9 mouse cellular contexts compared by ENCODE assay signal in the genomic region with DNA sequence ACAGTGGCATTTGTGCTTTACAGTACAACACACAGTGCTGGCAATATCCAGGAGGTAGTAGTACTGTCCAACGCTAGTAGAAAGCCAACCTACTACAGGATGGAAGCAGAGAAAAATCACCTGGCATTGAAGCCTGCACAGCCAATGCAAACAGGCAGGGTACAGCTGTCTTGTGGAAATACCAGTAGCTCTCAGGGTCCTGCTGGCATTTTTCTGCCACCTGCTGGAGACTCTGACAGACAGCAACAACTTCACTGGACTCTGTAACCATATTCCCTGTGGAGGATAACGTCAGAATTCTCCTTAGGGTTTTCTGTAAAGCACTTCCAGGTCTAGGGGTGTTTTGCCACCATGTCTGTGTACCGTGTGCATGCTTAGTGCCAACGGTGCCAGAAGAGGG. TPM values are rescaled to one million over a fixed set of nuclear protein-coding genes. Genes with fewer than 3 reads are reported as not detected.
A peak's percentile ranks its signal among the peaks of the same experiment; 100 is the strongest.
DNase-seq lines count a peak whose midpoint lies in the region; ATAC-seq lines count a peak whose summit lies in the region.
"Had no signal": no experiment of that assay in that cellular context is flagged by ENCODE, and none has a peak within 500 bp of the region (broad histone marks: within the 10 kb centered on the region; RNA-seq: fewer than 3 reads in every experiment).

No protein-coding gene starts in this region.

- H3K9ac ChIP-seq in embryonic facial prominence, embryonic 11.5 days (replicated peaks; ENCODE audit: low read length), result no peak overlapping the region
- H3K9ac ChIP-seq: limb, embryonic 12.5 days had no signal

- intact Hi-C loops in left cerebral cortex, postnatal 14 days (cut with DNase I), result loop anchor here (5.0 kb wide), 1 partner anchor 75 kb away; no protein-coding TSS in a partner anchor

- H3K27ac ChIP-seq in embryonic facial prominence, embryonic 11.5 days (replicated peaks; ENCODE audit: low read depth, low read length), result no peak overlapping the region
- no peak overlapping the region for H3K27ac ChIP-seq in embryonic facial prominence, embryonic 10.5 days (replicated peaks)
- H3K27ac ChIP-seq: limb, embryonic 12.5 days had no signal

- no peak overlapping the region for H3K4me2 ChIP-seq in embryonic facial prominence, embryonic 11.5 days (ENCODE audit: low read depth, low read length)
- H3K4me2 ChIP-seq: limb, embryonic 12.5 days had no signal

- H3K9me3 ChIP-seq in embryonic facial prominence, embryonic 11.5 days (replicated peaks; ENCODE audit: control insufficient read depth, low read length), result no peaks in the 10 kb centered on the region
- no peaks in the 10 kb centered on the region for H3K9me3 ChIP-seq in embryonic facial prominence, embryonic 10.5 days
- H3K9me3 ChIP-seq: limb, embryonic 12.5 days had no signal

- ATAC-seq in embryonic facial prominence, embryonic 11.5 days (replicated peaks; ENCODE audit: insufficient number of reproducible peaks, low FRiP score, low TSS enrichment, low read depth), result no peak
- ATAC-seq in activated CD4-positive, CD25-positive, alpha-beta regulatory T cell, adult 4 months, result no peak

- no peaks in the 10 kb centered on the region for H3K4me1 ChIP-seq in embryonic facial prominence, embryonic 11.5 days (ENCODE audit: control insufficient read depth, insufficient read depth, low read length)
- no peaks in the 10 kb centered on the region for H3K4me1 ChIP-seq in embryonic facial prominence, embryonic 10.5 days
- H3K4me1 ChIP-seq: limb, embryonic 12.5 days had no signal

- WGBS in embryonic facial prominence, embryonic 11.5 days, result 82% methylated on average over 4 of the region's 4 CpGs
- 83% methylated on average over 4 of the region's 4 CpGs for WGBS in embryonic facial prominence, embryonic 10.5 days

- H3K36me3 ChIP-seq in embryonic facial prominence, embryonic 11.5 days (replicated peaks; ENCODE audit: control insufficient read depth, insufficient read depth, low read depth, low read length), result peaks cover 13% of the 10 kb centered on the region
- peaks cover 99% of the 10 kb centered on the region for H3K36me3 ChIP-seq in embryonic facial prominence, embryonic 10.5 days (replicated peaks)

- peak; percentile 27 for DNase-seq in embryonic facial prominence, embryonic 11.5 days (ENCODE audit: low spot score)
- no peak for DNase-seq in embryonic facial prominence, embryonic 10.5 days (ENCODE audit: low spot score)
- peak; percentile 28 to 55 for DNase-seq in left cerebral cortex, postnatal 14 days (ENCODE audit: low spot score in 2 of 2)
- no peak for DNase-seq in left cerebral cortex, adult 8-10 months (ENCODE audit: low spot score in 2 of 2)
- DNase-seq in ES-CJ7 (ENCODE audit: low read depth, low spot score), result peak; percentile 48
- DNase-seq in kidney, postnatal 4 days, result peak; percentile 36 to 37
- no peak for DNase-seq in c-Kit-positive CD71-positive TER-119-positive erythroid progenitor cells, embryonic 14.5 days (ENCODE audit: low spot score)

- no peaks in the 10 kb centered on the region for H3K27me3 ChIP-seq in embryonic facial prominence, embryonic 11.5 days (ENCODE audit: control insufficient read depth, insufficient read depth, low read length)
- no peaks in the 10 kb centered on the region for H3K27me3 ChIP-seq in embryonic facial prominence, embryonic 10.5 days (replicated peaks; ENCODE audit: low read depth, poor library complexity, severe bottlenecking)
- H3K27me3 ChIP-seq: limb, embryonic 12.5 days had no signal

- no peak overlapping the region for H3K4me3 ChIP-seq in embryonic facial prominence, embryonic 11.5 days (ENCODE audit: low read depth, low read length)
- H3K4me3 ChIP-seq in embryonic facial prominence, embryonic 10.5 days, result no peak overlapping the region
- H3K4me3 ChIP-seq: limb, embryonic 12.5 days had no signal

RNA-seq across cellular contexts. Expression of a gene that starts 19.0 kb away (rescaled TPM):
- 64.0 and 71.1 TPM in 2 replicates for polyA plus RNA-seq in embryonic facial prominence, embryonic 11.5 days (2014; fragmentation: Nextera tagmentation; extraction: Ambion mirVana)
- 85.4 and 85.7 TPM in 2 replicates for polyA plus RNA-seq in embryonic facial prominence, embryonic 10.5 days (2016; fragmentation: Nextera tagmentation; extraction: Ambion mirVana)
- 10 to 100 TPM; 54.9 to 60.4 TPM for total RNA-seq in left cerebral cortex, postnatal 14 days (2021)
- total RNA-seq in left cerebral cortex, adult 8-10 months (2022), result 10 to 100 TPM; 38.1 to 43.7 (median 42.7) TPM
- 10 to 100 TPM; 39.0 to 41.1 TPM for polyA plus RNA-seq in activated CD4-positive, CD25-positive, alpha-beta regulatory T cell, adult 4 months (2017; shearing (Covaris generic))

RNA-seq across cellular contexts. Expression of a gene that starts 19.1 kb away (rescaled TPM):
- 80.3 and 82.4 TPM in 2 replicates for polyA plus RNA-seq in embryonic facial prominence, embryonic 11.5 days (2014; fragmentation: Nextera tagmentation; extraction: Ambion mirVana)
- polyA plus RNA-seq in embryonic facial prominence, embryonic 10.5 days (2016; fragmentation: Nextera tagmentation; extraction: Ambion mirVana), result 94.3 and 96.8 TPM in 2 replicates
- 10 to 100 TPM; 21.9 to 27.2 TPM for total RNA-seq in left cerebral cortex, postnatal 14 days (2021)
- 10 to 100 TPM; 26.0 to 31.7 (median 29.0) TPM for total RNA-seq in left cerebral cortex, adult 8-10 months (2022)
- polyA plus RNA-seq in activated CD4-positive, CD25-positive, alpha-beta regulatory T cell, adult 4 months (2017; shearing (Covaris generic)), result 100 to 1,000 TPM in 1 of 2 experiments, 10 to 100 TPM in 1; 75.9 to 103 TPM

RNA-seq across cellular contexts. Expression of a gene that starts 28.7 kb away (rescaled TPM):
- polyA plus RNA-seq in embryonic facial prominence, embryonic 11.5 days (2014; fragmentation: Nextera tagmentation; extraction: Ambion mirVana), result 37.8 and 39.1 TPM in 2 replicates
- polyA plus RNA-seq in embryonic facial prominence, embryonic 10.5 days (2016; fragmentation: Nextera tagmentation; extraction: Ambion mirVana), result 43.1 and 45.0 TPM in 2 replicates
- 10 to 100 TPM; 26.7 to 35.6 TPM for total RNA-seq in left cerebral cortex, postnatal 14 days (2021)
- 10 to 100 TPM; 29.3 to 43.8 (median 34.7) TPM for total RNA-seq in left cerebral cortex, adult 8-10 months (2022)
- 10 to 100 TPM; 63.7 to 75.3 TPM for polyA plus RNA-seq in activated CD4-positive, CD25-positive, alpha-beta regulatory T cell, adult 4 months (2017; shearing (Covaris generic))

RNA-seq across cellular contexts. Expression of a gene that starts 29.3 kb away (rescaled TPM):
- polyA plus RNA-seq in embryonic facial prominence, embryonic 11.5 days (2014; fragmentation: Nextera tagmentation; extraction: Ambion mirVana), result 7.1 and 8.8 TPM in 2 replicates
- 13.2 and 13.5 TPM in 2 replicates for polyA plus RNA-seq in embryonic facial prominence, embryonic 10.5 days (2016; fragmentation: Nextera tagmentation; extraction: Ambion mirVana)
- 10 to 100 TPM; 11.2 to 12.8 TPM for total RNA-seq in left cerebral cortex, postnatal 14 days (2021)
- total RNA-seq in left cerebral cortex, adult 8-10 months (2022), result 10 to 100 TPM; 12.0 to 13.2 (median 12.5) TPM
- polyA plus RNA-seq in activated CD4-positive, CD25-positive, alpha-beta regulatory T cell, adult 4 months (2017; shearing (Covaris generic)), result 1 to 10 TPM; 2.6 to 4.0 TPM

RNA-seq across cellular contexts. Expression of a gene that starts 40.6 kb away (rescaled TPM):
- polyA plus RNA-seq in embryonic facial prominence, embryonic 11.5 days (2014; fragmentation: Nextera tagmentation; extraction: Ambion mirVana), result 787 and 839 TPM in 2 replicates
- polyA plus RNA-seq in embryonic facial prominence, embryonic 10.5 days (2016; fragmentation: Nextera tagmentation; extraction: Ambion mirVana), result 1,003 and 1,124 TPM in 2 replicates
- 100 to 1,000 TPM; 601 to 606 TPM for total RNA-seq in left cerebral cortex, postnatal 14 days (2021)
- total RNA-seq in left cerebral cortex, adult 8-10 months (2022), result 100 to 1,000 TPM; 554 to 587 (median 579) TPM
- polyA plus RNA-seq in activated CD4-positive, CD25-positive, alpha-beta regulatory T cell, adult 4 months (2017; shearing (Covaris generic)), result 10 to 100 TPM; 60.3 to 83.9 TPM

Comparison
In these comparisons a context has a peak if more than half of its experiments do, and no peak if none do; other contexts are left out.
1. DNase-seq: peak in embryonic facial prominence, embryonic 11.5 days (single experiment), left cerebral cortex, postnatal 14 days (2 of 2), ES-CJ7 (single experiment) and kidney, postnatal 4 days (2 of 2); none in embryonic facial prominence, embryonic 10.5 days (single experiment), left cerebral cortex, adult 8-10 months (0 of 2) and c-Kit-positive CD71-positive TER-119-positive erythroid progenitor cells, embryonic 14.5 days (single experiment).